Mouse (Mus musculus): ENCODE measurements at regions not wholly inside any gene's neighbourhood (a gene's known extent, or its start where the extent isn't known, plus 50 kb on each side); places are given as distances from the start of the nearest gene placed in this dataset.
"Not testable (repeated sequence)": the region's sequence is repeated elsewhere in the genome, so short reads cannot be mapped to it uniquely, and the experiment has no call there.

- DNase-seq (ENCODE audit: low spot score), result peak; percentile 2
Observed at GRCm38 (mm10) chr14:37571971-37572370, 436.9 kb upstream of the Ghitm start.

DNA sequence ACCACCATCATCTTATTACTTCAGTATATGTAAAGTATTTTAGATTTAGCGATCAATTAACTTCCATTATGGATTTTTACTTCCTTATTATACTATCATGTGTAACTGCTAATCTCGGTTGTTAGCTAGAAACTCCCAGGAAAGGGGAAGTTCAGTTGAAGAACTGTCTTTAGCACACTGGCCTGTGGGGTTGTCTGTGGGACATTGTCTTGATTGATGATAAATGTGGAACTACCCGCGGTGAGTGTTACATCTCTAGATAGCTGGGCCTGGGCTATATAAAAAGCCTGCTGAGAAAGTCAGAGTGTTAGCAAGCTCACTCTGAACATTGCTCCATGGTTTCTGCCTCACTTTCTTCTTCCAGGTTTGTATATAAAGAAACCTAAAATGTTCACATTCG is 423.2 kb upstream of the Ghitm start:
- no peak for DNase-seq (ENCODE audit: low spot score)

- no peak for DNase-seq (ENCODE audit: low spot score)
Observed at GRCm38 (mm10) chr14:37523616-37524015, 388.5 kb upstream of the Ghitm start.

DNA sequence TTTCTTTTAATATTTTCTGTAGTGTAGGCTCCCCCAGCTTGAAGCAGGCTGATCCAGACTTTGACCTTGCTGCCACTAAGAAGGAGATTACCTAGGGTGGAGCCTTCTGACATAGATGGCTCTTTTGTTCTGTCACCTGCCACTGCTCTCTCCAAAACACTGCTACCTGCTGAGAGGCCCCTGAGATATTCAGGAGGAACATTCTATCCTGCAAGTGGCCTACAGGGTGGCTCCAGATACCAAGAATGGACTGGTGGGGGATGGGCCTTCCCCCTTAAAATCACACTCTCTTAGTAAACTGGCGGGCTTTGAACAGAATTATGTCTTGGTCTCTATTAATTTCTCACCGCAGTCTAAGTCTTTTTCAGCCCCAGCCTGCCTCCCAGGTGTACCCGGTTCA is 385.6 kb upstream of the Ghitm start:
- not testable (repeated sequence) for DNase-seq (ENCODE audit: low spot score)

GRCm38 (mm10) chr14:37505314-37505713 is 370.2 kb upstream of the Ghitm start:
- no peak for DNase-seq (ENCODE audit: low spot score)

DNA sequence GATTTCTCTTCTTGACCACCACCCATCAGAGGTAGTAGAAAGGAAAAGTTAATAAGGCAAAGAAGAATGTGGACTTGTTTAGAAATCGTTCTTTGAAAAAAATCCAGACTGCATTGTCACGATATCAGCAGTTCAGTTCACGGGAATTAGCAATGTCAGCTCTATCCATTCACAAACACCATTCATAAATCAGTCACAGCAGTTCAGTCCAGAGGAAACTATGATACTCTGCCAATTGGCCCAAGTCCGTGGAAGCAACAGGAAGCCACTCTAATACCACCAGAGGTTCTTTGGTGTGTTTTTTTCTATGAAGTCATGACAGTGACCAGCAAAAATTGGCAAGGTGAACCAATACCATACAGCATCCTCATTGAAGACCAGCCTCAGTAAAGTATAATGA is 355.6 kb upstream of the Ghitm start:
- no peak for DNase-seq (ENCODE audit: low spot score)

DNA sequence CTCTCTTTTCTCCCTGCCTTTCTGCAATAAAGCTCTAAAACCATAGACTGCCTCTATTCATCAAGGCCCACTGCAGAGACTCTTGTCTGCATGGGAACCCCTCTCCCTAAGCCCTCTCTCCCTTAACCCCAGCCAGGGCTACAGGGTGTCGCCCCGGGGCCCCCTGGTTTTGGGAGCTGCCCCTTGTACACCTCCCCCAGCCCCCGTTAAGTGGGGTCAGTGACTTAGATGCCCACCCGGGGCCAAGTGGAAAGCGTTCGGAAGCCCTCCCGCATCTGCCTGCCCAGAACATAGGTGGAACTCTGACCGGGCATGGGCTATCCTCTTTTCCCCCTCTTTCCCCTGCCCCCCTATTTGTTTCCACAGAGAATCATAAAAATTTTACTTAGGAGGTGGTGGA is 350.2 kb upstream of the Ghitm start:
- no peak for DNase-seq (ENCODE audit: low spot score)

DNA sequence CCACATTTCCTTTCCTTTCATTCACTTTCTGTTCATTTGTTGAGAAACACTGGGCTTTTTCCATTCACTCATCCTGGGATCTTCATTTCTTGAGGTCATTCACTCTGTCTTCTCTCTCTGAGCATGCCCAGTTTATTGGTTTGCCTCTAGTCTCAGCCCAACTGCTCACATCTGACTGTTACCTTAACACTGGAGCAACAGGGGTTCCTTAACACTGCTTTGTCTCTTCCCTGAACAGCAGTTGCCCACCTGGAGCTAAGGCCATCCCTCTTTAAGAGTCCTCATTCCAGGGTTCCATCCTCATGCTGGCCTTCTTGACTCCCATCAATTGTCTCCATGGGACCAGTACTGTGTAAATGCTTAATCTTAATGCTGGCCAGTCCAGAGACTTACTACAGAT is 342.5 kb upstream of the Ghitm start:
- no peak for DNase-seq (ENCODE audit: low spot score)

DNA sequence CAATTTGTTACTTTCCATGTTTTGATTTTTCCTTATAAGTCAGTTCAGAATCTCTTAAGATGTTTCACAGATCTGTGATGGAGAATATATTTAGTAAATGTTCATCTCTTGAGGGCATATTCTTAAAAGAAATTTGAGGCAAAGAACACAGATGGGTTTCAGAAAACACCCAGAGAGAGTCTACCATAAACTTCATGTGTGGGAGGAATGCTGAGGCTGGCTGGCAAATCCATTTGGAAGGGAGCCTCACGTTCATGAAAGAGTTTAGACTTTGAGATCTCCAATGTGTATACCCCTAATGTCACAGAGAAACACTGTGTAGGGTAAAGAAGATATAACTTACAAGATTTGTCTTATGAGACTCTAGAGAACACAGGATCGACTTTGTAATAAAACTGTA is 333.6 kb upstream of the Ghitm start:
- peak; percentile 3 for DNase-seq (ENCODE audit: low spot score)

- DNase-seq (ENCODE audit: low spot score), result no peak
Observed at GRCm38 (mm10) chr14:37440874-37441273, 305.8 kb upstream of the Ghitm start.

DNA sequence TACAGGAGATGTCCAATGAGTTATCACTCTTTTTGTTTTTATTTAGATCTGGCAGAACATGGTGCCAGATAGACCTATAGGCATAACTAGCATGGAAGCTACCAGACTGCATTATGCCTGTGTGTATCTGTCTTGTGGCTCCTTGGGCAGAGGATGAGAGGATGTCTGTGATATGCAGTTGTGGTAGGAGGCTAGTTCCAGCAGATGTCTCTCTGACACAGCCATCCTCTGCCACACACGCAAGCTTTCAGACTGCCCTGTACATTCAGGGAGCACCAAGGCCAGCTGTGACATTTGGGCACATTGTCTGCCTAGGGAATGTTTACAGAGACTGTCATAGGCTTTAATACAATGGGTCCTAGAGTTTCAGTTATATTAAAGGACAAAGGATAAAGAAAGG is 295.6 kb upstream of the Ghitm start:
- DNase-seq (ENCODE audit: low spot score), result peak; percentile 3

DNA sequence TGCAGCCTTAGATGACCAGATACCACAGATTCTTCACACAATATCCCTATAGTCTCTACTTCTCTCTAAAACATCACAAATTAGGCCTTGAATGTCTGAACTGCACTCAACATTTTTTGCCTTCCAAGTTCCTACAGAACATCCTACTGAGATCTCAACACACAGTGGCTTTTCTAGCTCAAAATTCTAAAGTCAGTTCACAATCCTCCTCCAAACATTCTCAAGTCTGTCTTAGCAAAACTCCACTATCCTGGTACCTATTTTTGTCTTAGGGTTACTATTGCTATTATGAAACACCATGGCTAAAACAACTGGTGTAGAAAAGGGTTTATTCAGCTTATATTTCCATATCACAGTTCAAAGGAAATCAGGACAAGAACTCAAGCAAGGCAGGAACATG is 290.4 kb upstream of the Ghitm start:
- DNase-seq (ENCODE audit: low spot score), result no peak

DNA sequence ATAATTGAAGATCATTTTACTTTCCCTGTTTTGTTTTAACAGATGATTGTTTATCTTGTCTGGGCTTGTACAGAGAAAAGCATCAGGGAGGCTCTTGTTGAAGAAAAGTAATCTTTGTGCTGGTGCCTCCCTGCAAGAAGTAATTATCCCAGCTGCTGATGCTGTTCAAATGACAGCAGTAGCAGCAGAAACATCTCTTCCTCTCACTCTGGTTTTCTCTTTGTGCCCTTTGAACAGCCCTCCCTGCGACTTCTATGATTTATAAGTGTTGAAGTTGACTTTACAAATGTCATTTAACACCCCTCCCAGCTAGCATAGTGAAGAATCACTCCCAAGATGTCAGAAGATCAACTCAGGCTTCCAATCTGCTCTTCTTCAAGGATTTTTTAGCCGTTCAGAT is 286.5 kb upstream of the Ghitm start:
- no peak for DNase-seq (ENCODE audit: low spot score)

GRCm38 (mm10) chr14:37412583-37412982 is 277.5 kb upstream of the Ghitm start:
- not testable (repeated sequence) for DNase-seq (ENCODE audit: low spot score)

DNA sequence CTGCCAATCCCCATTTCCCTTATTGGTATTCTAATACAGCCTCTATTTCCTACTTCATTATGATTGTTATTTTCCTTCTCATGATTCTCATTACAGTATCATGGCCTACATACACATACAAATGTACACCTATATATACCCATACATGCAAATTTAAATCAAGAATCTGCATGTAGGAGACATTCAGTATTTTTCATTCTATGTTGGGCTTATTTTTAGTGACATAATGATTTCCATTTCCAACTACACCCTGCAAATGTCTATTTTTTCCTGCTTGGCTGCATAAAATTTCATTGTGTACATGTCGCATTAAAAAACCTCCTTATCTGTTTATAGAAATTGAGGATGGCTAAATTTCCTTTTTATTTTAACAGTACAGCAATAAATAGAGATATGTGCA is 236.9 kb upstream of the Ghitm start:
- no peak for DNase-seq (ENCODE audit: low spot score)

- no peak for DNase-seq (ENCODE audit: low spot score)
Observed at GRCm38 (mm10) chr14:37361896-37362295, 226.8 kb upstream of the Ghitm start.

DNA sequence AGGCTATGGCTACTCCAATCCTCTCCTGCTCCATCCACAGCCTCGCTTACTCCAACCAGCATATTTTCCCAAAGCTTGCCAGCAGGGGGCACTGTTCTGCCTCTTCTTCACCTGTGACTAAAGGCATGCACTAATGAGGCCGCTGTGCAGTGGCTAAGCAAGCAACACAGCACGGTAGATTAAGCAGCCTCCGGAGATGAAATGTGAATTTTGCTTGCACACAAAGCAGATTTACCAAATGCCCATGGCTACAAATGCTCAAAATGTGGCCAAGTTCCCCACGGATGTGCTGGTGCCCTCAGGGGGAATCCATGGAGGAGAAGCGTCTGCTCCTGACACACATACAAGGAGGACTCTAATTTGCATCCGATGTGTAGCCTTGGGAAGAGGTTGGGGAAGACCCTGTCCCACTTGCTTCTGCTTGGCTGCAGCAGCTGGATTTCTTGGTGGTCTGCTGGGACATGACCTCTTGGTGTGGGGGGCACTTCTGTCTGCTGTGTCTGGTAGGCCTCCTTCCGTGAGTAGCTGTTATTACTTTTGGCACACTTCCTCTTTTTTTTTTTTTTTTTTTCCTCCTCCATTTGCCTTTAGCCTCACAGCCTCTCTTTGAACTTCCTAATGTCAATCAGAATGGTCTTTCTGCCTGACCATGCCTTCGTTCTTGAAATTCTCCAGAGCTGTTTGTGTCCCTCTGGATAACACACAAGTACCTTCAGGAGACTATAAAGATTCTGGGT is 221.1 kb upstream of the Ghitm start:
- DNase-seq (ENCODE audit: low spot score), result peak; percentile 85

DNA sequence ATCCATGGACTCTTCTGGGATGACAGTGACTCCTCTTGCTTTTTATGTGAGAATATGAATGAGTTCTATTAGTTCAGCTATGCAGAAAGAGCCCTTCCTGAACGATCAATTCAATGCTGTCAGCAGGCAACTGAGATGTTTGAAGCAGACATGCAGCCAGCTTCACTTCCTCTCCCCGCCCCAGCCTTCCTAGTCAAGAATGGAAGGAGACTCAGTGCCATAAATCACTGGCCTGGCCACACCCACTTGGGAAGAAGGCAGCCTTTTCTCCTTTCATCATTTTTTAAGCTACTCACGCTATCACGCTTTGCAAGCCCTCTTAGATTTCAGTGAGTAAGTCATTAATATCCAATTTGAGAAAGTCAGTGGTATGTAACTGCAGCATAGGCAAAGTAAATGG is 188.3 kb upstream of the Ghitm start:
- DNase-seq (ENCODE audit: low spot score), result no peak

DNA sequence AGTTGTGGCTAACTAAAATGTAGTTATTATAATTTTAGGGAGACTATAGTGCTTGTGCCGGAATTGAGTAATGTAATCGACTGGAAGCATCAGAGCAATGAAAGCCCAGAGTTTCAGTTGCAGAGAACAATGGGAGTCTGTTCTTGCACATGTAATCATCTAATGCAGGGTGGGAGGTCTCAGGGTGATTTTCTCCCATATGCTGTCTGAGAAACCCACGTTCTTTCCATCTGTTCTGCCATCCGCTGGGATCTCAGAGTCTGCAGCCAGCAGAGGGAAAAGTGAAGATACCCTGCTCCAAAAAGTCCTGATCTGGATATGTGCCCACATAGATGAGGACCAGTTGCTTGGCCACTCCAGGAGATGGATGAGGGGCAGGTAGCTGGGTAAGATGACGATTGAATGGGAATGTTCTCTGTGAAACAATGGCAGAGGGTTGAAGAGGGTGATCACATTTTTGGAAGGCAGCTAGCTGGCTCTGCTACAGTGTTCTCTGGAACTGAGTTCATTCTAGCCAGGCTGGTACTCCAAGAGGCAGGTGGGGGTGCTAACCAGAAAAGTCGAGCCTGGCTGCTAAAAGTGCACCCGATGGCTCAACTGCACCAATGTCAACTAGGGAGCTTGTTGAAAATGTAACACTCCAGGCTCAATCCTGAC is 180.3 kb upstream of the Ghitm start:
- DNase-seq (ENCODE audit: low spot score), result peak; percentile 52

- DNase-seq (ENCODE audit: low spot score), result no peak
Observed at GRCm38 (mm10) chr14:37313906-37314305, 178.8 kb upstream of the Ghitm start.

DNA sequence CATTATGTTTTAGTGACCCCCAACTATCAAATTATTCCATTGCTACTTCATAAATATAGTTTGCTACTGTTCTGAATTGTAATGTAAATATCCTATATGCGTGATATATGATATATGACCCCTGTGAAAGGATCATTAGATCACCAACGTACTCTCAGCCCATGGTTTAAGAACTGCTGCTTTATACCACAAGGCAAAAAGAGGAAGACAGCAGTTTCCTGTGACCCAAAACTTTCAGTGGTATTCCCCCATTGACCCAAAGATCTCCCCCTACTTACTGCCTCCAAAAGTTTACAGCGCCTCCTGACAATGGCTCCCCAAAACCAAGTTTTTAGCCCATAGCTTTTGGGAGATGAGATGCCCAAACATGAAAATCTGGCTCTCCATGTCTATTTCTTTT is 177.8 kb upstream of the Ghitm start:
- no peak for DNase-seq (ENCODE audit: low spot score)

- DNase-seq (ENCODE audit: low spot score), result no peak
Observed at GRCm38 (mm10) chr14:37306622-37307274, 171.7 kb upstream of the Ghitm start.

- DNase-seq (ENCODE audit: low spot score), result no peak
Observed at GRCm38 (mm10) chr14:37298631-37299030, 163.6 kb upstream of the Ghitm start.

All from layer of hippocampus, adult 11-12 months (tissue).